Mouse (Mus musculus): Measurements from ENCODE around the gene Slc26a9.
A peak's percentile ranks its signal among the peaks of the same experiment; 100 is the strongest.
"Not testable (repeated sequence)": the region's sequence is repeated elsewhere in the genome, so short reads cannot be mapped to it uniquely, and the experiment has no call there.

Slc26a9 gene

DNA sequence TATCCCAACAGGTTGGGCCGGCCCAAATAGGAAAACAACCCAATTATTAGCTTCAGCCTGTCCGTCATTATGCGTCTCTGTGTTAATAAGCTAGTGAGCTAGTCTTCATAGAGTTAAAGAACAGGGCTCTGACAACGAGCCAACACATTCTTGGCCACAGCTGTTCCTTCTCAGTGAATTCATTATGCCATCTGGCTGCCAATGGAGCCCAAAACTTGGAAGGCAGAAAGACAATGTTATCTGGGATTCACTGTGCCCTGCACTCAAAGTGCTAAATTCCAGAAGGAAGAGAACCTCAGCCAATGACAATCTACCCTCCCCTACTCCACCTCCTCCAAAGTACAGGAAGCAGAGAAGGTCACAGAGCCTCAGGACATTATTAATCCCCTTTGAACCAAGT is 26.8 kb downstream of the Slc26a9 start:
- DNase-seq: peak; percentile 69

DNA sequence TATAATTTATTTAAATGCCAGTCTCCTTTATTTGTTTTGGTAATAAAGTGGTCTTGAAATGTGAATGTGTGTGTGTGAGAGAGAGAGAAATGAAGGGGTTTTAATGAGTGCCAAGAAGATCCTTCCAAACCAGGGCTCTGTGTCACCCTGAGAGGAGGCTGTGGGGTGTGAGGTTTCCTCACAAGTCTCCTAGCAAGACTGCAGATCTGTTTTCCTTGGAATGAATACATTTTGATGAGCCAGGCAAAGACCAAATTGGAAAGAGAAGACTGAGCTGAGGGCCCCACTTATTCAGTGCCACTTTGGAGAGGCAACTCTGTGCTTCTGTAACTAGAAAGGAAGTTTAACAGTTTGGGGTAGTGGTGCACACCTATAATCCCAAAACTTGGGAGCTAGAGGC is 27.6 kb downstream of the Slc26a9 start:
- DNase-seq: no peak

DNA sequence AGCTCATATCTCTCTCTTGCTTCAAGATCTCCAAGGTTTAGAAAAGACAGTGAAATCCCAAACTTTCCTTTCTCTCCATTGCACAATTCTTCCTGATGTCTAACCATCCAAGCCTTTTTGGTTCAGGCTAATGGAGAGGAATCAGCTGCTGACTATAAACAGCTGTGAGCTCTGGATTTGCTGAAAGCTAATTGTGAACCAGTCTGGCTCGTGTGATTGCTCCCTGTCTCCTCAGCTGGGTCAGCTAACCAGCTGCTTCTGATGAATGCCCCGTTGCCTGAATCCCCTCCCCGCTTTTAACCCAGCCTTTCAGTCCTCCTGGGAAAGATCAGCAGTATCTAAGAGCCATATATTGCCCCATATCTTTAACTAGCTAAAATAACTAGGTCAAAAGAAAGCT is 50.8 kb downstream of the Slc26a9 start:
- DNase-seq: no peak

DNA sequence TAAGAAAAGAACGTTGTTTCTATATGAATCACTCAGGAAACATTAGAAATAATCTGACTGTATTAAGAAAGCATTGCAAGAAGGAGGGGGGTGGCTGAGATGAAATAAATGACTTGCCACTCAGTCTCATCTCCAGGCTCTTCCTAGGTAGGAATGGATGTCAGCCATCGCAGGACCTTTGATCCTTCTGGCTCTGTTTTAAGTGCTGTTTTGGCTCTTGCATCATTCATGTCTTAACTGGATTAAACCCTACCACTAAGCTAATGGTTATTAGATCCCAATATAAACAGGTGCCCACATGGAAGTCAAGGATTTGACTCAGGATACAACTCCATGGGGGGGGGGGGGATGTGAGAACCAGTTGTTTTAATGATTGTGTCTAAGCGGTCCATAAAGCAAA is 51.3 kb downstream of the Slc26a9 start:
- no peak for DNase-seq

DNA sequence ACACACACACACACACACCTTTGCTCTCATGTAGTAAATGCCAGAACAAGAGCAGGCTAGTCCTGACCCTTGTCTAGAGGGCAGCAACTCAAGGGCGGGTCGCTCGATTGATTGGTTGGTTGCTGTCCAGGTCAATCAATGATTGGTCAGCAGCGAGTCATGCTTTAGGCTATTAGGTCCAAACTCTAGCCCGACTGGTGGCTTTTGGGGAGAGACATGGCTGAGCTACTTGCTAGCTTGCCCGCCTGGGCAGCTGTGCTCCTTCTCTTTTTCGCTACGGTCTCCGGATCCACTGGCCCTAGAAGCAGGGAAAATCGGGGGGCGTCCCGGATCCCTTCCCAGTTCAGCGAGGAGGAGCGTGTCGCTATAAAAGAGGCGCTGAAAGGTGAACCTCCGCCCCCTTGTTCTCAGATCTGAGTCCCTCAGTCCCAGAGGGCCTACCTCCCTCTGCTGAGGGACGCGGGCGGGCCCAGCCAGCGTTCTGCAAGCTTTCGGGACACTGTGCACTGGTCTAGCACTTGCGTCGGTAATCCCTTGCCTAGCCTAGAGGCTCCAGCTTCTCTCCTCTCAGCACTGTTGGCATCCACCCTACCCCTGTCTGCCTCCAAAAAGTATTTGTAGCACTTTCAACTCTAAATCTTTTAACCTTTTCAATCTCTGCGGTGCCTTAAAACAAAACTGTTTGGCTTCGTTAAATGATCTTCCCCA is 53.5 kb downstream of the Slc26a9 start, which contains the start of gene Pm20d1:
TSS of gene Pm20d1 (plus strand) at position 180 of the 708 bp plus-strand sequence.
- no peak for DNase-seq

DNA sequence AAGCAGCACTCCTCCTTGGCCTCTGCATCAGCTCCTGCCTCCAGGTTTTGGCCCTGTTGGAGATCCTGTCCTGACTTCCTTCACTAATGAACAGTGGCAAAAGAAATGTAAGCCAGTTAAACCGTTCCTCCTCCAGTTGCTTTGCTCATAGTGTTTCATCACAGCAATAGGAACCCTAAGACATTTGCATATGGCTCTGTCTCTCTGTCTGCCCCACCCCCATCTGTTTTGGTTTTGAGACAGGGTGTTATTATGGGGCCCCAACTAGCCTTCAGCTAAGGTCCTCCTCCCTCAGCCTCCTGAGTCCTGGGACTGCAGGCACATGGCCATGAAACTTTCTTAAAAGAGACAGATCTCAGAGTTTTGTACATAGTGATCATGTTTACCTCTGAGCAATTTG is 56.2 kb downstream of the Slc26a9 start:
- DNase-seq: no peak

DNA sequence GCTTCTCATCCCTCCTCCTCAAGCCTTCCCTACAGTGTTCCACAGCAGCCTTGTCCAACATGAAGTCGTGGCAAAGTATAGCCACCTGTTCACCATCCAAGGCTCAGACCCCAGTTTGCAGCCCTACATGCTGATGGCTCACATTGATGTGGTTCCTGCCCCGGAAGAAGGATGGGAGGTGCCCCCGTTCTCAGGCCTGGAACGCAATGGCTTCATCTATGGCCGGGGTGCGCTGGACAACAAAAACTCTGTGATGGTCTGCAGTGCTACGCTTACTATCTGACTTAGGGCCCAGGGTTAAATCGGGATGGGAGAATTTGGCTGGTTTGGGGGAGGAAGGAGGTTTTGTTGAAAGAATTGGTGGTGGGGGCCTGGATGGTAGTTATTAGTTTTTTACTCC is 57.2 kb downstream of the Slc26a9 start:
- DNase-seq: no peak

DNA sequence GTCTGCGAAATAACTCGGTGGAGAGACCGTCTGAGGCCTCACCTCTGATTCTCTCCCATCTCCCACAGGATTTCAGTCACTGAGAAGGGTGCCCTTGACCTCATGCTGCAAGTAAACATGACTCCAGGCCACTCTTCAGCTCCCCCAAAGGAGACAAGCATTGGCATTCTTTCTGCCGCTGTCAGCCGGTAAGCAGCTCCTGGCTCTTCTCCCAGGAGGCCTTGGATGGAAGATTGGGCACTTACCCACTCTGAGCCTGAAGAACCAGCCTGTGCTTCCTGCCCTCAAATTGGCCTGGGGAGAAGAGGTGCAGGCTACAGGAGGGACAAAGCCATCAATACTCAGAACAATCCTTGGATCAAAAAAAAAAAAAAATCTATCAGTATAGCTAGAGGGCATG is 58.8 kb downstream of the Slc26a9 start:
- no peak for DNase-seq

DNA sequence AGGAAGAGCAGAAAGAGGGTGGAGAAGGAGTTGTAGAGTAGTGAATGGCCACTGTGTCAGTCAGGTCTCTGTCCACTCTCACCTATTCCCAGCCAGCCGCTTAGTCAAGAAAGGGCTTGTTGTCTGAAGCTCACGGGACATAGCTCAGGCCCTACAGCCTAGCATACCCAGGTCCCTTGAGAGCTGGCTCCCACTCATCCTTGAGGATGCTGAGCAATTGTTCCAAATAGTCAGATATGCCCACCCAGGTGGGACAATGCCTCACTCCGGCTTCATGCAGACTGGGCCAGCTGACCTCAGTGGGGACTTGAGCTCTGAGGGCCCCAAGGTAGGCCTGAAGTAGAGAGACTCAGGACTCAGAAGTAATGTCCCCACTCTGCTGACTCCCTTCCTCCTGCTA is 60.3 kb downstream of the Slc26a9 start:
- no peak for DNase-seq

DNA sequence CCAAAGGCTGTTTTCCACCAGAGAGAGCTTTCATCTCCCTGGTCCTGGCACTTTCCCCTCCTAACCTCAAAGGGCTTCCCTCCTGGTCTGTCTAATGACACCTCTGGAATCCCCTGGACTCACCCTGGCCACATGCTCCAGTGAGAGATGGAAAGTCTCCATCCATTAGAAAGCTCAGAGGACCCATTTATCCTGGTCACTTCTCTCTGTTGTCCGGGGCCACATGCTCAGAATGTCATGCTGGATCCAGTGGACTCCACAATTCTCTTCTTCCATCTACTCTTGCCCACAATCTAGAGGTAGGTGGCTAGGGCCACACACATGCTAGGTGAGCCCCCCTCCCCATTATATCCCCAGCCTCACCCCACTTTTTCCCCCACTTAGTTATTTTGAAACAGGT is 65.2 kb downstream of the Slc26a9 start:
- no peak for DNase-seq

DNA sequence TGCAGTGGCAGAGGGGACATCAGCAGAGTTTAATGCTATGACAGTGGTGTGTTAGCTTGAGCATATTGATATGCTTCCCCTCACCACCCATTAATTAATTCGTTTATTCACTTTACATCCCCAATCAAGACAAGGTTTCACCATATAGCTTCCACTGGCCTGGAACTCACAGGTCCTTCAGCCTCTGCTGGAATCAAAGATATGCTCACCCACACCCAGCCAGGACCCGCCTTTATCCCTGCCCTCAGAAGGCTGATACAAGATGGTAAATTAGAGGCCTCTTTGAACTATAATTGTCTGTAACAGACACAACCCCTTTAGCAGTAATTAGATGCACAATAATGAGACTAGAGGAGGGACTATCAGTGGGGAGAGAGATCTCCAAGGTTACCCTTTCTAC is 65.8 kb downstream of the Slc26a9 start:
- DNase-seq: no peak

DNA sequence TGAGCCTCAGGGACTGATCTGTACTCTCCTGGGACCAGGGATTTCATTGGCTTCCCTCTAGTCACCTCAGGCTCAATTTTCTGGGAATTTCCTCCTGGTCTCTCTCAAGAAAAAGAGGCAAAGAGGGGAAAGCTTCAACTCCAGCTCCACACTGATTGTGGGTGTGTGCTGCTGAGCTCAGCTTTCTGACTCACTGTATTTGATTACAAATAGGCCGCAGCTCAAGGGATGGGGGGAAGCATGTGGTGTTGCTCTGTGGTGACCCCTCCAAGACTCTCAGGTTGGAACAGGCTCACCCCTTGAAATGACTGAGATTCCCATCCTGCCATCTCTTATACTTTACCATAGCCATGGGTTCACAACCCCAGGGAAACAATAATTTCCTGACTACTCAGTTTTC is 67.6 kb downstream of the Slc26a9 start:
- DNase-seq: no peak

DNA sequence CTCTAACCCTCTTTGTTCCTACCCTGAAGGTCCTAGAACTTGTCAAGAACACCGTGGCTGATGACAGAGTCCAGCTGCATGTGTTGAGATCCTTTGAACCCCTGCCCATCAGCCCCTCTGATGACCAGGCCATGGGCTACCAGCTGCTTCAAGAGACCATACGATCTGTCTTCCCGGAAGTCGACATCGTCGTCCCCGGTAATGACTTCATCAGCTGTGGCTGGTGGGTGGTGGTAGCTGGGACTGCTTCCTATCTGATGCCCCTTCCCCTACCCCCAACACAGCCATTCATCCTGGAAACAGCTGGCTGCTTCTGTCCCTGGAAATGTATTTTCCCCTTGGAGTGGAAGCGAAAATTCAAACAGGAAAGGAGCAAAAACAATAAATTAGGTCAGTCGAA is 68.2 kb downstream of the Slc26a9 start:
- no peak for DNase-seq

DNA sequence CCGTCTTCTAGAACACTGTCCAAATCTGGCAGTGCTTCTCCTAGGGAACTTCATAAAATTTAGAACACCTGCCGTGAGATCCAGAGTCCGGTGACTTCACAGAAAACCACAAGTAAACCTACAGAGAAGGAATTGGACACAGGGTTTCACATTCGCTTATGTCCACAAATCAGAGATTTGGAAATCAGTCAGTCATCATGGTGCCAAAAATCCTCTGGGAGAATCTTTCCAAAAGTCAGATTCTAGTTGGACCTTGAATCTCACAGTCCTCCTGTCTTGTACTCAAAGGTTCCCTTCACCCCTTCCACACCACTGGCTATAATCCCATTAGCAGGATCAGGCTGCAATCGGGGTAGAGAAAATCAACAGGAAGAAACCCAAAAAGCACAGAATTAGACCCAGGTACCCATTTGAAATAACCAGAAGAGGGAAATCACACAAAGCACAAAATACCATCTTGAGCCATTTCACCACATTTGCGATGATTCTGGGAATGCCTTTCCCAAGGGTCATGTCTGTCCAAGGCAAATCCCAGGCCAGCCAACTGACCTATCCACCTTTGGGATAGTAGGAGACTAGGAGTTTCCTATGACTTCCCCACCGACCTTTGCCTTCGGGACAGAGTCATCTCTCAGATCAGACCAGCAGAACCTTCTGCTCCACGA is 68.9 kb downstream of the Slc26a9 start:
- no peak for DNase-seq

DNA sequence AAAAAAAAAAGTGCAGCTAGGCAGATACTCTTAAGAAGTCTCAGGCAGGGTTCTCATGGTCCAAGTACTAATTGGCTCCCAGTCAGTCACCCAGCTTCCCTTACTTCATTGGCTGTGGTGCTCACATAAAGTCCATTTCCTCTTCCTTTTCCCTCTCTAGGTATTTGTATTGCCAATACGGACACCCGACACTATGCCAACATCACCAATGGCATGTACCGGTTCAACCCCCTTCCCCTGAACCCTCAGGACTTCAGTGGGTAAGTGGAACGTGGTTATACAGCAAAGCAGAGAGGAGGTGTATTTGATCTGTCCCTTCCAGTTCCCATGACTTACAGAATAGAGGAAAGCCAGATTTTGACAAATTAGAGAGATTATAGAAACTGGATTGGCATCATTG is 69.9 kb downstream of the Slc26a9 start:
- DNase-seq: no peak

DNA sequence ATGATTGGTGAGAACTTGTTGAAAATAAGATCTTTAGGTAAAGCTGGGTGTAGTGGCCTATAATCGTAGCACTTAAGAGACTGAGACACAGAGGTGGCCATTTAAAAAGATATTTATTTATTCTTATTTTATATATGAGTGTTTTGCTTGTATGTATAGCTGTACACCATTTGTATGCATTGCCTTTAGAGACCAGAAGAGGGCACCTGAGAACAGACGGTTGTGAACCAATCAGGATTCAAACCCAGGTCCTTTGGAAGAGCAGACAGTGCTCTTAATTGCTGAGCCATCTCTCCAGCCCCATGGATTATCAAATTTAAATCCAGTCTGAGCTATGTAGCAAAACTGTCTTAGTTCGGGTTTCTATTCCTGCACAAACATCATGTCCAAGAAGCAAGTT is 70.4 kb downstream of the Slc26a9 start:
- no peak for DNase-seq

DNA sequence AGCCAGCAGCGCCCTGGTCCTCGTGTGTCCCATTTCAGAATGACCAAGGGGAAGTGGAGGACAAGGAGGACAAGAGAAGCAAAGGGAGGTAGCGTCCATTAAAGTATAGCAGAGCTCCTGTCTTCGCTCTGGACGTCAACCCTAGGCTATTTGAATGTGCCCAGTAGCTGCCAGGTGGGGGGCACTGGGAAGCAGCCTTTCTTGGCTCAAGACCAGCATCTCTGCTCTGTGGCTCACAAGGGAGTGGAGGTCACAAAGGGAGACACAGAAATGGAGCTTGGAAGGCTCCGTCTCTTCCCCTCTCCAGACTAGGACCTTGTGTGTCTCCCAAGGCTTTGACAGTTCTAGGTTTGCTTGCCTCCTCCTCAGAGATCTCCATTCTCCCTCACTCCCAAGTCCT is 73.1 kb downstream of the Slc26a9 start:
- DNase-seq: no peak

DNA sequence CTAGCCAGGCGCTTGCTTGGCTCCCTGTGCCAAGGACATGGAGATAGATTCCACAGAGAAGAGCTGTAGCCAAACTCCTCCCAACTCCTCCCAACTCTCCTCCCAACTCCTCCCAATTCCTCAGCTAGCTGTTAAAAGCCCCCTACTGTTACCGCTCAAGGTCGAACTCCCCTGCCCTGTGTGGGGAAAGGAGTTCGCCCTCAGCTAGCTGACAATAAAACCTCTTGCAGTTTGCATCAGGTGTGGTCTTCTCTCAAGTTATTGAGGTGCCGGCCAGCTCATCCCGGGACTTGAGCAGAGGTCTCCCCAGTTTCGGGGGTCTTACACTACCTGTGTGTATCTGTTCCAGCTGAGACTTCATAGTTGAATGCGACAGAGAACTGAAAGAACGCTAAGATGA is 76.5 kb downstream of the Slc26a9 start:
- not testable (repeated sequence) for DNase-seq

DNA sequence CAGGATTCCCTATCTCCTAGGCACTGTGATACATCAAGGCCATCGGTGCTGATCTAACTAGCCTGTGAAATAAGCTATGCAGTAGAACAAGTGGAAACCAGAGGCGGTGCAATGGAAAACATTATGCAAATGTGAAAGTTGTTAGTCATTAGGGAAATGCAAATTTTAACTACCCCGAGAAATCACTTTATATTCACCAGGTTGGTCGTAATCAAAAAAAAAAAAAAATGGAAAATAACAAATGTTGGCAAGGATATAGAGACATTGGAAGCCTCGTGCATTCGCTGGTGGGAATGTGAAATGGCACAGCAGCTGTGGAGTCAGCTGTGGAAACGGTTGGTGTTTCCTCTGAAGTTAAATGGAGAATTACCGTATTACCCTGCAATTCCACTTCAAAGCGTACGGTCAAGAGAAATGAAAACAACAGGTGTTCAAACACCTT is 77.1 kb downstream of the Slc26a9 start:
- DNase-seq: no peak

Measured in right cerebral cortex, postnatal 25 days (tissue).